Mouse (Mus musculus) hindbrain, embryonic 10.5 days (tissue): ENCODE data around the gene Ano6. TPM values are rescaled to one million over a fixed set of nuclear protein-coding genes. Genes with fewer than 3 reads are reported as not detected.

Experiments used
- DNase-seq: peaks from one replicate; pipeline ENCODE4 v3.0.0-alpha.2; 2017; ENCODE audit warnings: low spot score
- H3K27ac ChIP-seq: fragments of 300-500 bp; sonication (generic); 2 replicates; pipeline ENCODE4 v1.5.1; 2016; ENCODE audit warnings: mild to moderate bottlenecking, moderate library complexity
- H3K27me3 ChIP-seq: fragments of 300-500 bp; sonication (generic); 2 replicates; pipeline ENCODE4 v1.6.1; 2016; ENCODE audit warnings: mild to moderate bottlenecking; ENCODE audit not compliant: poor library complexity, insufficient read depth, severe bottlenecking
- H3K36me3 ChIP-seq: fragments of 300-500 bp; sonication (generic); 2 replicates; pipeline ENCODE4 v1.6.1; 2016; ENCODE audit warnings: mild to moderate bottlenecking, moderate library complexity
- H3K4me1 ChIP-seq: fragments of 300-500 bp; sonication (generic); replicated peaks from 2 replicates; pipeline ENCODE4 v1.6.1; 2016; ENCODE audit warnings: mild to moderate bottlenecking
- H3K4me3 ChIP-seq: fragments of 300-500 bp; sonication (generic); 2 replicates; pipeline ENCODE4 v1.5.1; 2016; ENCODE audit warnings: mild to moderate bottlenecking, moderate library complexity
- H3K9me3 ChIP-seq: fragments of 300-500 bp; sonication (generic); 2 replicates; pipeline ENCODE4 v1.6.1; 2016; ENCODE audit warnings: mild to moderate bottlenecking, moderate library complexity
- WGBS: fragments of 180-500 bp; shearing (Covaris S2); methylation state at CpG from one replicate; pipeline ENCODE4 v1.1.7; 2016; 5-methylcytosine and 5-hydroxymethylcytosine counted together
- polyA plus RNA-seq: library from polyadenylated mRNA; unstranded; fragments of >200 nt; fragmentation: Nextera tagmentation; extraction: Ambion mirVana; gene quantifications from 2 replicates; pipeline ENCODE4 v1.2.1, GENCODE M21; 2016

The Ano6 gene
- 31.1 and 31.5 TPM in 2 replicates for polyA plus RNA-seq

DNA sequence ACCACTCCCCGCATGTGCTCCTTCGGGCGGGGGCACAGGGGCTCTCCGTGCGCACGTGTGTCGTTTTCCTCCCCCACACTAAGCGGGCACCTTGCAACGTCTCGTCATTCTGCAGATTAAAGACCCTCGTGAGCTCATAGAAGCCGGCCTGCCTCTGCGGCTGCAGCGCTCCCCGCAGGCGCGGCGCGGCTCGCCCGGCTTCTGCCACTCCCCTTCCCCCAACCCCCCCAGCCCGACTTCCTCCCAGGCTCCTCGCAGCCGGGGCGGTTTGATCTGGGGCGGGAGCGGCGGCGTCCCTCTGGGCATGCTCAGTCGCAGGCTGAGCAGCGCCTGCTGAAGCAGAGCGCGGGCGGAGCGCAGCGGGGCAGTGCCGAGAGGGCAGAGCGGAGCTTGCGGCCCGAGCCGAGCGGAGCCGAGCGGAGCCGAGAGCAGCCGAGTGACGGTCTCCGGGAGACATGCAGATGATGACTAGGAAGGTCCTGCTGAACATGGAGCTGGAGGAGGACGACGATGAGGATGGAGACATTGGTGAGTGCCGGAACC is at the start of gene Ano6:
Gene Ano6 (plus strand): TSS at position 315 of the 543 bp plus-strand sequence.
- H3K27me3 ChIP-seq = peaks cover 20% of the 10 kb centered on the region
- H3K36me3 ChIP-seq = peaks cover 10% of the 10 kb centered on the region; the same call in 1 of the 2 replicates
- H3K9me3 ChIP-seq = no peaks in the 10 kb centered on the region
- H3K4me1 ChIP-seq = peaks cover 43% of the 10 kb centered on the region
- peak within 1 kb of the TSS; percentile 91 for H3K27ac ChIP-seq
- peak; percentile 95 for DNase-seq
- under 1% methylated on average over 51 of the region's 51 CpGs for WGBS
- peak within 1 kb of the TSS; percentile 81 for H3K4me3 ChIP-seq

DNA sequence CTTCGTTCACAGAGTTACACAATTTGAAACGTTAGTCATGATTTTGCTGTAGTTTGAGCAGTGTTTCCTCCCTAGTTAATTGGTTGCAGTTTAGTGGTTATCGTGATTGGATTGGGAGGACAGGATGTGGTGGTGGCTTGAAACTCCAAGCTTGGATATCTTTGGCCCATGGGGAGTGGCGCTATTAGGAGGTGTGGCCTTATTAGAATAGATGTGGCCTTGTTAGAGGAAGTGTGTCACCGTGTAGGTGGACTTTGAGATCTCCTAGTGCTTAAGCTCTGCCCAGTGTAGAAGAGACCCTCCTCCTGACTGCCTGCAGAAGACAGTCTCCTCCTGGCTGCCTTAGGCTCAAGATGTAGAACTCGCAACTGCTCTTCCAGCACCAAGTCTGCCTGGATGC is 47.7 kb upstream of the Ano6 start:
- Histone ChIP-seq H3K27me3 (no peaks in the 10 kb centered on the region), H3K27ac (no peak overlapping the region), H3K9me3 (no peaks in the 10 kb centered on the region), H3K36me3 (no peaks in the 10 kb centered on the region), H3K4me3 (no peak overlapping the region), H3K4me1 (no peaks in the 10 kb centered on the region)
- WGBS = 88% methylated on average over 6 of the region's 6 CpGs
- DNase-seq = no peak

DNA sequence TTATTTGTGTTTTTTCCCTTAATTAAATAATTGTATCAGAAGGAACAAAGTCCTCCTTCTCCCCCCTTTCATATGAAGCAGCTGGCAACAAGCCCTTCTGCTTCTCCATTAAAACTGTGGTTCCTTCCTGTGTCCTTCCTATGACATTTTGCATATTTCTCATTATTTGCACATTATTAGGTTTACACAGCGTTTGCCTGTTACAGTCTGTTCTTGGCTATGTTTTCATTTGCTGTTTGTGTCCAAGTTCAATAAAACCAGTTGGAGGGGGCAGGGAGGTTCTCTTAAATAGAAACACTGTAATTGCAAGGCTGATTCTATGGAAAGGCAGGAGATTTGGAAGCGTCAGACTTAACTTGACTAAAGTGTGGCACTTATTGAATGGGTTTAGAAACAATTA is 46.8 kb upstream of the Ano6 start:
- H3K4me1 ChIP-seq = no peaks in the 10 kb centered on the region
- DNase-seq = no peak
- H3K4me3 ChIP-seq = no peak overlapping the region
- 89% methylated on average over 2 of the region's 2 CpGs for WGBS
- no peaks in the 10 kb centered on the region for H3K36me3 ChIP-seq
- H3K27ac ChIP-seq = no peak overlapping the region
- H3K9me3 ChIP-seq = no peaks in the 10 kb centered on the region
- no peaks in the 10 kb centered on the region for H3K27me3 ChIP-seq

DNA sequence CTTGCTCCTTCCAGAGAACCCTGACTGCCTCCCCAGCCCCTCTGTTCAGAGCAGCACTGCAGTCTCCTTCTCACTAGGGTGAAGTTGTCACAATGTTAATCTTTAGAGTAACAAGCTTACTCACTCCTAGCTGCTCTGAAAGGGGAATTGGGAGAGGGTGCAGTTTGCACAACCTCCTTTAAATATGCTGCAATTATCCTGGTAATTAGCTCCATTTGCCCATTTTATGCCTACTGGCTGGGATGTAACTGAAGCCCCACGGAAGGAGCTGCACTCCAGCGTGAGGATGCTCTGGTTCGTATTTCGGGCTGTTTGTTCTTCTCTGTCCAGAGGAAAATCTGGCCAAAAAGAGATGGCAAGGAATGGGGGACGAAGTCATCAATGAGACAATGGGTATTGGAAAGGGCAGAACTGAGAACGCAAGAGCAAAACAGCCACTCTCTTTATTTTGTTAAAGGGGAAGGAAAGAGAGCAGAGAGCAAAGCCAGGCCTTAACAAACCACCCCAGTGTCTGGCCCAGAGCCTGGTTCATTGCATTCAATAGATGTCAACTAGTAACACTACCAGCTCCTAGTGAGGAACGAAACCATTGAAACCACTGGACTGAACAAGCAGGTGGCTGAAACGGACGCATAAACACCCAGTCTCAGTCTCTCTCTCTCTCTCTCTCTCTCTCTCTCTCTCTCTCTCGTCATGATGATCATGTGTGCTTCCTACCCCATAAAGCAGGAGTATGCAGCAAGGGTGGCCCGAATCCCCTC is 45.1 kb upstream of the Ano6 start:
- DNase-seq = no peak
- WGBS = 80% methylated on average over 11 of the region's 11 CpGs

DNA sequence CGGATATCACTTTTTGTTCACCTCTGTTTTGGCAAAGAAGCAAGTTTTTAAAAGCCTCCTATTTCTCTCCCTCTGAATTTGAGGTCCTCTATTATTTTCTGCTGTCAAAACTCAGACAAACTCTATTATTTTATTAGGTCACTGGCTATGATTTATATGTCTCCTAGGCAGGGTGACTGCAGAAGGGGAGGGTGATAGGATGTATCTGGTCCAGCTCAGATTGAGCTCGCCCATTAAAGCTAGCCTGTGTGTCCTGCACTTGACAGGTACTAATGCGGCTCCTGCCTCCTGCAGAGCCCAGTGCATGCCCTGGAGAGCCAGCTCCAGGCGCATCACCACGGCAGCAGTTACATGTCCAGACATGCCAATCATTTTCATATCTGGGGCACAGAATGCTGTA is 44.1 kb upstream of the Ano6 start:
- 85% methylated on average over 5 of the region's 5 CpGs for WGBS
- H3K9me3 ChIP-seq = no peaks in the 10 kb centered on the region
- no peaks in the 10 kb centered on the region for H3K27me3 ChIP-seq
- no peaks in the 10 kb centered on the region for H3K36me3 ChIP-seq
- no peaks in the 10 kb centered on the region for H3K4me1 ChIP-seq
- DNase-seq = no peak
- no peak overlapping the region for H3K27ac ChIP-seq
- no peak overlapping the region for H3K4me3 ChIP-seq

More for the DNA sequence above, 45.1 kb upstream of the Ano6 start:
- H3K4me1 ChIP-seq = no peaks in the 10 kb centered on the region
- no peak overlapping the region for H3K4me3 ChIP-seq
- H3K36me3 ChIP-seq = no peaks in the 10 kb centered on the region
- no peak overlapping the region for H3K27ac ChIP-seq
- H3K9me3 ChIP-seq = no peaks in the 10 kb centered on the region
- no peaks in the 10 kb centered on the region for H3K27me3 ChIP-seq

DNA sequence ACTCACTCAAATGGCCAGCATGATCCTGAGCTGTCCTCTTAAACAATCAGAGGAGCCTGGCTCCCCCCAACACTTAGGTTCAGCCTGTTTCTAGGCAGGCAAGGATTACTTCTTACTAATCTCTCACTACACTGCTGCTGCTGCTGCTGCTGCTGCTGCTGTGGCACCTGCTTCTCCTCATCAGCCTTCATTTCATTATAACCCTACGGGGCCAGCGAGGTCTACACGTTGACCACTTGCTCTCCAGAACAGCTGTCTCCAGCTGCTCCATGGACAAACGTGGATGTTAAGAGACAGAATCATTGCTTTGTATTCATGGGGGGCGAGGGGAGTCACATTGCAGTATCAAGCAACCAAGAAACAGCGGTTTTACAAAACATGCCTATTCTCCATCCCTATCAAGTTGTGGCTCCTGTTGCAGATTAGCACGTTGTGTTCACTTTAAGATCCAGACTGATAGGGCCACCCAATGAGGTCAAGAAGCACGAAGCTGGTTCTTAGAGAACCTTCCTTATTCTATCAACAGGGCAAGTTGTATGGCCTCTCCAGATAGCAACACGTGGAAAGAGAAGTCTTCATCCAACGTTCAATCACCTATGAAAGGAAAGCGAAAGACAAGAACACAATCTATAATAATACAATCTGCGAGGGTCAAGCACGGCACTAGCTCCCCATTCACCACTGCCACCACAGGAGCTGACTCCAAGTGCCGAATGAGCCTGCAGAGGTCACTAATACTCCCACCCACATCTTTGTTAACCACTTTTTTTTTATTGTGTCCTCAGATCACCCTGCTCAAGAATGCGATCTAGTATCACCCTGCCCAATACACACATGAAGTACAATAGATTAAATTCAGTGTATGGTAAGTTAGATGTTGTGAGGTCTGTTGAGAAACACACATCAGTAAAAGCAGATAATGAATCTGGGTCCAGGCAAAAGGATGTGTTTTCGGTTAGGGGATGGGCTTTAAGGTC is 43.4 kb upstream of the Ano6 start:
- Histone ChIP-seq H3K4me1 (no peaks in the 10 kb centered on the region), H3K36me3 (no peaks in the 10 kb centered on the region), H3K9me3 (no peaks in the 10 kb centered on the region), H3K27ac (no peak overlapping the region), H3K27me3 (no peaks in the 10 kb centered on the region), H3K4me3 (no peak overlapping the region)
- 85% methylated on average over 16 of the region's 16 CpGs for WGBS
- DNase-seq = no peak

DNA sequence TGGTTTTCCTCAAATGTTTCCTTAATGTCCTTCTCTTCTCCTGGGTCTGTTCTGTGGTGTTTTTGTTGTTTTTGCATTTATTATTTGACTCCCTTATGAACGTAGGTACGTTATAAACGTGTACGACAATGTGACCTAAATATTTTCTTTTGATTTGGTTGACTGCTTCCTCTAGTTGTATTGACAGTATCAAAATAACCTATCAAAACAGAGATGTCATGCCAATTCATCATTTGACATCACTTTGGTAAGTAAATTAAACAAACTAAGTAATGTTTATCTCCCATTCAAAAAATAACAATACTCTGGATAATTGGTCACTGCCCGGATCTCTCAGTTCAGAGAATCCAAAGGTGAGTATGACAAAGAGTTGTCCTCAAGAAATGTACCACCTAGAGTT is 41.4 kb upstream of the Ano6 start:
- no peaks in the 10 kb centered on the region for H3K27me3 ChIP-seq
- no peak overlapping the region for H3K27ac ChIP-seq
- no peak overlapping the region for H3K4me3 ChIP-seq
- H3K9me3 ChIP-seq = no peaks in the 10 kb centered on the region
- no peaks in the 10 kb centered on the region for H3K36me3 ChIP-seq
- WGBS = 90% methylated on average over 5 of the region's 5 CpGs
- DNase-seq = no peak
- no peaks in the 10 kb centered on the region for H3K4me1 ChIP-seq

DNA sequence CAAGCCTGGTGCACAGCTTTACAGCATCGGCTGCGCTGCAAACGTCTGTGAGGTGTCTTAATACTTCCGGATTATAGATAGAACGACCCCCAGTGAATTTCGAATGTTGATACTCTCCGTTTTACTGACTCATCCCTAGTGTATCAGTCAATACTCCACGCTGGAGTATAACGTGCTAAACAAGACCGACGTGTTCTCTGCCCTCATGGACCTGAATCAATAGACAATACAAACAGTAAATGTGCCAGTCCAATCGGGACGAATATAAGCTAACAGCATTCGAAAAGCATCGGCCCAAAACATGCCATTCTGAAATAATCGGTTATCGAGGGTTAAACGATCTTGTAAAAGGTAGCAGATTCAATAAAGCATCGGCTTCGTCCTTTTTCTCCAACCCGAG is 40.6 kb upstream of the Ano6 start:
- H3K36me3 ChIP-seq = no peaks in the 10 kb centered on the region
- H3K4me3 ChIP-seq = no peak overlapping the region
- H3K27me3 ChIP-seq = no peaks in the 10 kb centered on the region
- DNase-seq = no peak
- H3K27ac ChIP-seq = no peak overlapping the region
- no peaks in the 10 kb centered on the region for H3K9me3 ChIP-seq
- H3K4me1 ChIP-seq = no peaks in the 10 kb centered on the region
- 95% methylated on average over 21 of the region's 21 CpGs for WGBS

DNA sequence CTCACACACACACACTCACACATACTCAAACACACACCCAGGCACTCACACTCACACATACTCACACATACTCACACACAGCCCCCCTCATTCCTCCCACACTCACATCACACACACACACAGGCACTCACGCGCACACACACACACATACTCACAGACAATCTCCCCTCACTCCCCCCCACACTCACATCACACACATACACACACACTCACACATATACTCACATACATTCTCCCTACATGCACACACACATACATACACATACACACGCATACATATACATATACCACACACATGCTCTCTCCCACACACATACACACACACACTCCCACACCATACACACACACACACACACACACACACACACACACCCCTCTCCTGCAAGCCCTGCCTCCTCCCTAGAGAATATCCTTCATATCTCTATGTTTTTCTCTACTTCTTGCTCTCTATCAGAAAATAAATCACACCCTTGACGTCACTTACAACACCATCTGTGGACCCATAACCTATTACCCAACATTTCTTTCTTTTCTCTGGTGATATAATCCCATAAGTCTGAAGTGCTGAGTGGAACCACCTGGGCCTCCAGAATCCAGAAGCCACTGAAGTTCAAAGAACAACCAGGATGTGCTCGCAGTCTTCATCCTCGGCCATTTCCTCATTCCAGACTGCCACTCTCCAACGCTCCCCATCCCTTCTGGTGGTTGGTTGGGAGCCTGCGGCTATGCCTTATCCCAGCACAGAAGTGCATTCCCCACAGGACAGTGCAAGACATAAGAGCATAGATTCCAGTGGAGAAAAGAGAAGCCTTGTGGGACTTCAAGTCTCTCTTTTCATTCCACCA is 38.6 kb upstream of the Ano6 start:
- Histone ChIP-seq H3K27ac (no peak overlapping the region), H3K4me1 (no peaks in the 10 kb centered on the region), H3K27me3 (no peaks in the 10 kb centered on the region), H3K36me3 (no peaks in the 10 kb centered on the region), H3K9me3 (no peaks in the 10 kb centered on the region), H3K4me3 (no peak overlapping the region)
- 89% methylated on average over 8 of the region's 8 CpGs for WGBS
- DNase-seq = no peak

DNA sequence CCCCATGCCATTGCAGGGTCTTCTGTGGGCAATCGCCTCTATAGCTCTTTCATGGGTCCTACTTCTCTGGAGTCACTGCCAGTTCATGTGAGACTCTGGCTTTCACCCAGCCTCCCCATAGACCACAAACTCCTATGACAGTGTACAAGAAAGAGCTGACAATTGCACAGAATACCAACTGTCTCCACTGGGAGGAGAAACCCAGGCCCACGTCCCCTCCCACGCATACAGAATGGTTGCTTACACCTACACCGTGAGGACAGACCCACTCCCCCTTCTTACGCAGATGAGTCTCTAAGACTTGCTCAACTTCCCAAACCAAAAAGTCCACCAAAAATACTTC is 38.0 kb upstream of the Ano6 start:
- no peak overlapping the region for H3K4me3 ChIP-seq
- DNase-seq = no peak
- 93% methylated on average over 5 of the region's 5 CpGs for WGBS
- H3K36me3 ChIP-seq = no peaks in the 10 kb centered on the region
- H3K27ac ChIP-seq = no peak overlapping the region
- no peaks in the 10 kb centered on the region for H3K9me3 ChIP-seq
- H3K27me3 ChIP-seq = no peaks in the 10 kb centered on the region
- H3K4me1 ChIP-seq = no peaks in the 10 kb centered on the region

DNA sequence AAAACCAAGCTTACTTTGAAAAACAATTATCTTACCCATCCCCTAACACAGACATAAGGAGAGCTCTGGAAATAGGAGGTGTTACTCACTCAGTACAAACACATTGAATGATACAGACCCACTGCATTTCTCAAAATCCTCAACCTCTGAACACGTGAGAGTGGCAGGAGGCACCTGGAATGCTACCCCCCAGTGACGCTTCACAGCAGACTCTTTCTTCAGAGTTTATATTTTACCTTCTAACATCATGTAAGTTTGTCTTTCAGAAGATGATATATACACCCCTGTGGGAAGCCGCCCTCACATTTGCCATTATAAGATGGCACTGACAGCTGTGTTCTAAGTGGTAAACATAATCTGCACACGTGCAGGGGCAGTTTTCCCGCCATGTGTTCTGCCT is 37.6 kb upstream of the Ano6 start:
- Histone ChIP-seq H3K4me1 (no peaks in the 10 kb centered on the region), H3K9me3 (no peaks in the 10 kb centered on the region), H3K4me3 (no peak overlapping the region), H3K27me3 (no peaks in the 10 kb centered on the region), H3K36me3 (no peaks in the 10 kb centered on the region), H3K27ac (no peak overlapping the region)
- no peak for DNase-seq
- WGBS = 92% methylated on average over 5 of the region's 5 CpGs

DNA sequence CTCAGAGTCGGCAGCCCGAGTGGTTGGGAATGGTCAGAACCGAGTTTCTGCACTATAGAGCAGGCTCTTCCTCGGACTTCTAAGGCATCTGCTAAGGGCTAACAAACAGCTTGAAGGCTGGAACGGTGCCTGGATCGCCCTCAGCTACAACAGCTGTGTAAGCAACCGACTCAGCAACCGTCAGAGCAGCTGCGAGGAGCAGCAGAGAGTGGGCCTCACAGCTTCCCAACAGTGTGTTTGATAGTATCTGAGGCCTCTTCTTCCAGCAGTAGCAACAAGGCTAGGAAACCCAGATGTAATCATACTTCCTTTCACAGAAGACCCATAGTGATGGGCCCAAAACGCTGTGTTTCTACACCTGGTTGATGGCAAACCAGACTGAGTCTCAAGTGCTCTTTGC is 33.5 kb upstream of the Ano6 start:
- Histone ChIP-seq H3K27ac (no peak overlapping the region), H3K4me1 (no peaks in the 10 kb centered on the region), H3K27me3 (no peaks in the 10 kb centered on the region), H3K9me3 (no peaks in the 10 kb centered on the region), H3K36me3 (no peaks in the 10 kb centered on the region), H3K4me3 (no peak overlapping the region)
- peak; percentile 22 for DNase-seq
- WGBS = 65% methylated on average over 10 of the region's 10 CpGs
